Mouse (Mus musculus): ENCODE measurements around the gene Bloc1s2. TPM values are rescaled to one million over a fixed set of nuclear protein-coding genes. Genes with fewer than 3 reads are reported as not detected.

The Bloc1s2 gene
- total RNA-seq (2021) = 10 to 100 TPM; 71.4 to 73.9 TPM
- long read RNA-seq, experiment 1, transcript Bloc1s2-201 (5 exons, 885 nt) = major isoform, 67 of 86 reads
- long read RNA-seq, experiment 1, partial matches to known transcripts = 6 of 86 reads
- long read RNA-seq, experiment 1, other reads (novel, unspliced or antisense) = 11 of 86 reads
- long read RNA-seq, experiment 2, transcript Bloc1s2-201 (5 exons, 885 nt) = major isoform, 35 of 53 reads
- long read RNA-seq, experiment 2, partial matches to known transcripts = 6 of 53 reads
- long read RNA-seq, experiment 2, other reads (novel, unspliced or antisense) = 8 of 53 reads

GRCm38 (mm10) chr19:44145702-44146567 lies at the start of gene Bloc1s2:
Gene Bloc1s2, minus strand, starts transcription at chr19:44146446.
- intact Hi-C loops (cut with DNase I) = no loop called here
- DNase-seq (ENCODE audit: low spot score in 2 of 2) = peak; percentile 85 to 88

- intact Hi-C loops (cut with DNase I) = no loop called here
- peak; percentile 55 to 75 for DNase-seq (ENCODE audit: low spot score in 2 of 2)
Measured at GRCm38 (mm10) chr19:44195138-44195537, 48.9 kb upstream of the Bloc1s2 start.

DNA sequence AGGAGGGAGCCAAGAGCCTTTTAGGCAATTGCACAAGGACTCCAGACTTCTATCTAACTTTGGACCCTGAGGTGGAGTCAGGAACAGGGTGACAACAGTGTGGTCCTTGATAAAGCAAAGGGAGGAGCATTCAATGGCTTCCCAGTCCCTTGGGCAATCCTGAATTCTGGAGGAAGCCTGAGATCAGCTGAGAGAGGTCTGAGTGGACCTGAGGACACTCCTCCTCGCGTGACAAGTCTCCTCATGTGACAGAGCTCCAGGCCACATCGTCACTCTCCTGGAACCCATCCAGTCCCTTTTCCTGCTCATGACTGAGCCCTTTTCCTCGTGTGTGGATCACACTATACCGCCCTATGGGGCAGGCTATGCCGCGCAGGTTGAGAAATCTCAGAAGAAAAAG lies 47.7 kb upstream of the Bloc1s2 start:
- DNase-seq (ENCODE audit: low spot score in 2 of 2) = no peak
- intact Hi-C loops (cut with DNase I) = no loop called here

DNA sequence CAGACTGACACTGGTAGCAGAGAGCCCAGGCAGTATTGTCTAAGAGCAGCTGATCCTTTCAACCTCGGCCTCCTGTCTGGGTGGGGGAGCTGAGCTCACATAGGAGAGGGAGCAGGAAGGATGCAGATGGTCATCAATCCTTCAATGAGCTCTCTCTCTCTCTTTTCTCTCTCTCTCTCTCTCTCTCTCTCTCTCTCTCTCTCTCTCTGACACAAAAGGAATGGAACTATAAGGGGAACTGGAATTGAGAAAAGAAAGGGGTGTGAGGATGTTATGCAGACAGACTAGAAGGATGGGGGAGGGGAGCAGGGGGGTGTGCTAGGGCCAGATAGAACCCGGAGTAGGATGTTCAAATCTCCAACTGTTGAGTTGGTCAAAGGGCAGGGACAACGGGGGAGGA lies 46.1 kb upstream of the Bloc1s2 start, which contains the start of gene Pkd2l1:
Gene Pkd2l1 (minus strand): TSS at position 101 of the 400 bp plus-strand sequence.
- intact Hi-C loops (cut with DNase I) = no loop called here
- DNase-seq (ENCODE audit: low spot score in 2 of 2) = no peak

DNA sequence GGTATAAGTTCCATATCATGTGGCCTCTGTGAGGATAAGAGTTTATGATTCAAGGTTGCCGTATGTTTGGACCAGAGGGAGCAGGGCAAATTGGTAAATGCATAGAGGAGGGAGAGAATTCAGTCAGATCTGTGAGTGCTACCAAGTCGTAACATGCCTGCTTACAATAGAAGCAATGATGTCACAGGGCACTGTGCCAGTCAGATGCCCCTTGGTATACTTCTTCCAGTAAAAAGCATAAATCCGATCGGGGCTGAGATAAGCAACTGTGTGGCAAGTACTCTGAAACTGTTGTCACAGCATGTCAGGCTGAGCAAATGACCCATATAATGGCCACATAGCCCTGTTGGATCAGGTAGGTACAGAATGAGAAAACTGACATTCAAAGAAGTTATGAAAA lies 42.8 kb upstream of the Bloc1s2 start:
- intact Hi-C loops (cut with DNase I) = no loop called here
- no peak for DNase-seq (ENCODE audit: low spot score in 2 of 2)

- DNase-seq (ENCODE audit: low spot score in 2 of 2) = no peak
- intact Hi-C loops (cut with DNase I) = no loop called here
Measured at GRCm38 (mm10) chr19:44183968-44184367, 37.7 kb upstream of the Bloc1s2 start.

DNA sequence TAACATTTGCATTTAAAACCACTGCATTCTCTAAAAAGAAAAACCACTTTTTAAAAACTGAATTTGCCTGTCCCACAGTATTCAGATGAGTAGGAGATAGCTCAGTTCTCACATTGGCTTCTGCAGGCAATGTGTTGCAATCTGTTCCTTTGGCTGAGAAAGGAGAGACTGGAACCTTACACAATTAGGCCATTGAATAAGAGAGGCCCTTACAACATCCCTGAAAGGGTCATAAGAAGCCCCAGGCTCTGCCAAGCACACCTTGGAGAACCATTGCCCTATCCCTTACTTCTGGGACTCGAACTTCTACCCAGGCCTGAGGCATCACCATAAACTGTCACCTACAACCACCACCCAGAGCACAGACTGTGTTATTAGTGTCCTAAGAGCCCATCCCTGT lies 34.3 kb upstream of the Bloc1s2 start:
- intact Hi-C loops (cut with DNase I) = no loop called here
- no peak for DNase-seq (ENCODE audit: low spot score in 2 of 2)

DNA sequence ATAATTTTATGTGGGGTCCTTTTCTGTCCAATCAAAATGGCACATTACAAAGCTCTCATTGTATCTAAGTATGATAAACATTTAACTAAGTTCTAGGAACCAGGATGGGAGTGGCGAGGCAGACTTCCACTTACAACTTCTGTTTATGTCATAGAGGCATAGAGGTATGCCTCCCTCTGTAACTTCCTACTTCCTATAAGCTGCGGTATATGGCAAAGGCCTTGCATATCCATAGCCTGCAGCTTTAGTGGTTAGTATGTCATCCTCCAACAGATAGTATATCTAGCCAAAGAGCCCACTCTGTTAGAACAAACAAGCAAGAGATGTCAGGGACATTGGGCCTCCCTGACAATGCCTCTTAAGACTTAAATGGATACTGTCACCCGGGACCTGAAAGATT lies 30.5 kb upstream of the Bloc1s2 start:
- intact Hi-C loops (cut with DNase I) = no loop called here
- no peak for DNase-seq (ENCODE audit: low spot score in 2 of 2)

DNA sequence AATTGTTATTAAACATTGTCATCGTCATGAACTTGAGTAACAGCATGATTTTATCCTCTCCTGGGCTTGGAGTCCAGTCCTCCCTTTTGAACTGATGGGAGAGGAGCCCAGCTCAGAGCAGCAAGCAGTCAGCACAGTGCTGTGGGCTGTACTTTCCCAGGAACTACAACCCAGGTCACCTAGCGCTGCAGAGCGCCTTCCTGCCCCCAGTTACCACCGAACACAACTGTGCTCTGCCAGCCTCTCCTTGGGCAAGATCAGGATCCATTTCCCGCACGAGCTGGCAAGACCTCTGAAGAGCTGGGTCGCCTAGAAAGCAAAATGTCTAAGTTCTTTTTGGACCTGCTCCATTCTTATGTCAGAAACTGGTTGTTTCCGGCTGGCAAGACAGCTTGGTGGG lies 28.6 kb upstream of the Bloc1s2 start:
- DNase-seq (ENCODE audit: low spot score in 2 of 2) = no peak
- intact Hi-C loops (cut with DNase I) = no loop called here

DNA sequence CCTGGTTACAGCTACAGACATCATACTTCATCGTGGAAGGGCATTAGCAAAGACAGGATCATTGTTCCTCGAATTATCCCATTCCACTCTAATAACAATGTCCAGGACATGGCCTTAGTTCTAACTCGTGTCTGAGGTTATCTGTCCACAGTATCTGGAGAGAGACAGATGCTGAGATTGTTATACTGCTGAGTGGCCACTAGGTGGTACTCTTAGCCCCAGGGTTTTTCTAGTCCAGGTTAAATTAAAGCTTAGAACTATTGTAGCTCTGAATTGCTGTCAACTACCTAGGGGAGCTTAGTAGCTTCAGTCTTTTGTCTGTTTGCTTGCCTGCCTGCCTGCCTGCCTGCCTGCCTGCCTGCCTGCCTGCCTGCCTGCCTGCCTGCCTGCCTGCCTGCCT lies 15.3 kb upstream of the Bloc1s2 start:
- no peak for DNase-seq (ENCODE audit: low spot score in 2 of 2)

DNA sequence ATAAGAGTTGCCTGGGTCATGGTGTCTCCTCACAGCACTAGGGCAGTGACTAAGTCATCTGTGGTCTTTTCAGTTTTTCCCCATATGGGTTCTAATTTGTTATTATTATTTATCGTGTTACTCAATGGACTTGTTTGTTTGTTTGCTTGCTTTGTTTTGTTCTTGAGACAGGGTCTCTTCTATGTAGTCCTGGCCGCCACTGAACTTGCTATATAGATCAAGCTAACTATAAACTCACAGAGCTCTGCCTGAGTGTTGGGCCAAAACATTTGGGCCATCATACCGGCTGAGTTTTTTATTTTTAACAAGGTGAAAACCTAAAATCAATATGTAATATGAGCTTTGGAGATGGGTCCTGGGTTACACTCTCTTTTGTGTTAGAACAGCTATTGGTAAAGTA lies 13.1 kb upstream of the Bloc1s2 start:
- no peak for DNase-seq (ENCODE audit: low spot score in 2 of 2)
- intact Hi-C loops (cut with DNase I) = no loop called here

More for the DNA sequence above, 15.3 kb upstream of the Bloc1s2 start:
- intact Hi-C loops (cut with DNase I) = no loop called here

DNA sequence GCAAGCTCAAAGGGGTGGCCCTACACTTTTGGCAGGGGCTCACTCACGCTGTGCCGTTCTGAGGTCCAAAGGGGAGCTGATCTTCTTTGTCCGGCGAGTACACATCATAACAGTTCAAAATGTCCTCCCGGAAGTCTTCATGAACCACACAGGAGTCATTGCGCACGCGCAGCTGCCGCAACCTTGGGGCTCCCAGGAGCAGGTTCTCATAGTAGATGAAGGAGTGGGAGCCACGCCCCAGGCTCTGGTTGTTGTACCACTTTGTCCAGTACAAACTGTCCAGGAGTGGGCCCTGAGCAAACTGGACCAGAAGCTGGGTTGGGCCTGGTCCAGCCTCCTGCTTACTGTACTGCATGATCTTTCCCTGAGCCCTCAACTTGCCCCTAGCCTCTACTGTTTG lies 10.8 kb upstream of the Bloc1s2 start:
- intact Hi-C loops (cut with DNase I) = no loop called here
- no peak for DNase-seq (ENCODE audit: low spot score in 2 of 2)

- intact Hi-C loops (cut with DNase I) = no loop called here
- DNase-seq (ENCODE audit: low spot score in 2 of 2) = no peak
Measured at GRCm38 (mm10) chr19:44153781-44154180, 7.5 kb upstream of the Bloc1s2 start.

GRCm38 (mm10) chr19:44148991-44149390 lies 2.7 kb upstream of the Bloc1s2 start:
- intact Hi-C loops (cut with DNase I) = no loop called here
- no peak for DNase-seq (ENCODE audit: low spot score in 2 of 2)

GRCm38 (mm10) chr19:44148345-44148744 lies 2.1 kb upstream of the Bloc1s2 start:
- DNase-seq (ENCODE audit: low spot score in 2 of 2) = no peak
- intact Hi-C loops (cut with DNase I) = no loop called here

DNA sequence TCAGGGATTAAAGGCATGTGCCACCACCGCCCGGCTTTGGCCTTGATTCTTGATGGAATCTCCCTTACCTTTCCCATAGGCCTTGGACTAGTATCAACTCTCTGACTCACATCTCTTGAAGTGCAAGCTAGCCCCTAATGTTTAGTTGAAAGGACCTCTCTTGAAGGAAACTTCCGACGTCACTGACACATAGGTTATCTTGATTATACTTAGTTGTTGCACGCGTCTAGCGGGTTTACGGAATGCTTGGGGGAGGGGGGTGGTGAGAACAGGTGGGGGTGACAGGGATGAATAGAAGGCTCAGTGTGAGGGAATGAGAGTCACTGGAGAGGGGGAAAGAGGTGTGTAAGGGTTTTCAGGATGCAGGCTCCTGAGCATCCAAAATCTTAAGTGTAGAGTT lies 705 bp upstream of the Bloc1s2 start:
- DNase-seq (ENCODE audit: low spot score in 2 of 2) = no peak
- intact Hi-C loops (cut with DNase I) = no loop called here

- no peak for DNase-seq (ENCODE audit: low spot score in 2 of 2)
- intact Hi-C loops (cut with DNase I) = no loop called here
Measured at GRCm38 (mm10) chr19:44146568-44146879, 278 bp upstream of the Bloc1s2 start.

GRCm38 (mm10) chr19:44144366-44144765 lies 1.9 kb downstream of the Bloc1s2 start:
- no peak for DNase-seq (ENCODE audit: low spot score in 2 of 2)
- intact Hi-C loops (cut with DNase I) = no loop called here

DNA sequence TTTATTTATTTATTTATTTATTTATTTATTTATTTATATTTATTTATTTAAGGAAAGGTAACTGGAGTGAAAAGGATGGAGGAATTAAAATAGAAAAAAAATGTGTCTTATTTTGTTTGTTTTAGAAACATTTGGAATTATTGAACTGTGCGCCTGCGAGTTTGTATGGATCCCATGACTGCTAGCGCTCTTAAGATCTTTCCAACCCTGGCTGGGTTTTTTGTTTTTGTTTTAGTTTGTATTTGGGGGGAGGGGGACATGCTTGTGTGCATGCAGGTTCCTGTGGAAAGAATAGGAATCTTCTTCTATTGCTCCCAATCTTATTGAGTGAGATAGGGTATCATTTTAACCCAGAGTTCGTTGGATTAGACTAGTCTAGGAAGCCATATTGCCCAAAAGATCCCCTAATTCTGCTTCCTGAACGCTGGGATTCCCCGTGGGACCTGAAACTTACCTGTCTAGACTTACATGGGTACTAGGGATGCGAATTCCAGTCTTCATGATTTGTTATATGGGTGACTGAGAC lies 10.2 kb downstream of the Bloc1s2 start:
- intact Hi-C loops (cut with DNase I) = no loop called here
- DNase-seq (ENCODE audit: low spot score in 2 of 2) = no peak

DNA sequence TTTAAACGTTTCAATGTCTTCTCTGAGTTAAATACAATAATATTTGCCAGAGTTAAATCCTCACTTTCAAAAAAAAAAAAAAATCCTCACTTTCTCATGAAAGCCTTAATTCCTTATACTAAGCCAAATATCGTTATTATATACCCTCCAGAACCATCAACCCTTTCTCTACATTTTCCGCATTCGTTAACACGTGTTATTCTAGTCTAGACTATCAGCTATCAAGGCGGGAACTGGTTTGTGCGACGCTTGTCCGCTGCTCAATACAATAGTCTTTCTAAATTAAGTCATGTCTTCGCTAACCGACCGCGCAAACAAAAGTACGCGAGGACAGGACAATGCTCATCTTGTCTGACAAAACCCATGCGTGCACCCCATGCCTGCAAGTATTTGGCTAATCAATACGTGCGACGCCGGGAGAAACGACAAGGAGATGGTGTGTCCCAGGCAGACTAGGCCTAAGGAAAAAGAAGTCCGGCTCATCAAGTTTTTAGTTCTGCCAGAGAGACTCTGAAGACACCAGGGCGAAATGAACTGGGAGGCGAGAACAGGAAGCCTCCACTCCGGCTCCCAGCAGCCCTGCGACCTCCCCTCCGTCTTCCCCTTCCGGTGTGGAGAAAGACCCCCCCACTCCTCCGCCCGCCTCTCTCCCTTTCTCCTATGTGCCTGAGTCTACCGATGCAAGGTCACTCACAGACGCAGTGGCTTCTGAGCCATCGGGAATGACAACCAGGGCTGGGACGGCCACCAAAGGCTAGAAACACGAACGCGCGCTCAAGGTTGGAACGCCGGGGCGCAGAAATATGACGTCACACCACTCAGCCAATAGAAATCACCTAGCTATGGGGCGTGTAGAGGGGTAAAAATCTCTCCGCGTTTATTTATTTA lies 10.9 kb downstream of the Bloc1s2 start, which contains the start of gene Cwf19l1:
Gene Cwf19l1 (minus strand): TSS at position 805 of the 888 bp plus-strand sequence.
- DNase-seq (ENCODE audit: low spot score in 2 of 2) = peak; percentile 91 to 93
- intact Hi-C loops (cut with DNase I) = no loop called here
